10 mouse cellular contexts compared by ENCODE assay signal in genomic region chr17:25538945-25539875, GRCm38 (mm10). TPM values are rescaled to one million over a fixed set of nuclear protein-coding genes. Genes with fewer than 3 reads are reported as not detected.
DNase-seq lines count a peak whose midpoint lies in the region; ATAC-seq lines count a peak whose summit lies in the region.
"Had no signal": no experiment of that assay in that cellular context is flagged by ENCODE, and none has a peak within 500 bp of the region (broad histone marks: within the 10 kb centered on the region; RNA-seq: fewer than 3 reads in every experiment).

No protein-coding gene starts in this region.

- H3K4me1 ChIP-seq in heart, embryonic 10.5 days, result peaks cover 18% of the 10 kb centered on the region
- H3K4me1 ChIP-seq in midbrain, embryonic 13.5 days (replicated peaks), result peaks cover 17% of the 10 kb centered on the region
- H3K4me1 ChIP-seq: embryonic facial prominence, embryonic 15.5 days; liver, embryonic 15.5 days had no signal

- DNase-seq in kidney, adult 18-20 months, result peak; percentile 10
- DNase-seq in kidney, adult 9 months, result no peak
- DNase-seq in adrenal gland, postnatal 25 days, result peak; percentile 58
- DNase-seq in heart, embryonic 10.5 days (ENCODE audit: low spot score), result peak; percentile 83
- peak; percentile 56 for DNase-seq in kidney, postnatal 10 days
- no peak for DNase-seq in frontal cortex, postnatal 25 days (ENCODE audit: low spot score in 2 of 2)
- DNase-seq in thymus, postnatal 4 days, result no peak

- H3K4me2 ChIP-seq in midbrain, embryonic 13.5 days (replicated peaks), result peak overlapping the region; percentile 47
- H3K4me2 ChIP-seq: embryonic facial prominence, embryonic 15.5 days; liver, embryonic 15.5 days had no signal

- H3K9me3 ChIP-seq in heart, embryonic 10.5 days, result no peaks in the 10 kb centered on the region
- no peaks in the 10 kb centered on the region for H3K9me3 ChIP-seq in midbrain, embryonic 13.5 days
- H3K9me3 ChIP-seq: embryonic facial prominence, embryonic 15.5 days; liver, embryonic 15.5 days had no signal

- peak overlapping the region; percentile 35 for H3K4me3 ChIP-seq in heart, embryonic 10.5 days
- H3K4me3 ChIP-seq in midbrain, embryonic 13.5 days (replicated peaks), result peak overlapping the region; percentile 9; the same call in 1 of the 2 replicates
- H3K4me3 ChIP-seq: embryonic facial prominence, embryonic 15.5 days; liver, embryonic 15.5 days had no signal

- peak overlapping the region; percentile 82 for H3K27ac ChIP-seq in heart, embryonic 10.5 days
- H3K27ac ChIP-seq in midbrain, embryonic 13.5 days, result peak overlapping the region; percentile 64
- H3K27ac ChIP-seq: embryonic facial prominence, embryonic 15.5 days; liver, embryonic 15.5 days had no signal

- H3K36me3 ChIP-seq in heart, embryonic 10.5 days, result no peaks in the 10 kb centered on the region
- no peaks in the 10 kb centered on the region for H3K36me3 ChIP-seq in midbrain, embryonic 13.5 days
- H3K36me3 ChIP-seq: embryonic facial prominence, embryonic 15.5 days; liver, embryonic 15.5 days had no signal

- H3K27me3 ChIP-seq in heart, embryonic 10.5 days (ENCODE audit: insufficient read depth, poor library complexity, severe bottlenecking), result peaks cover 25% of the 10 kb centered on the region; the same call in 1 of the 2 replicates
- 0 out of 2 replicates have a peak, but pooled peaks cover 3% of the 10 kb centered on the region for H3K27me3 ChIP-seq in midbrain, embryonic 13.5 days
- H3K27me3 ChIP-seq: embryonic facial prominence, embryonic 15.5 days; liver, embryonic 15.5 days had no signal

- peak overlapping the region; percentile 44 for H3K9ac ChIP-seq in midbrain, embryonic 13.5 days (replicated peaks)
- H3K9ac ChIP-seq: embryonic facial prominence, embryonic 15.5 days; liver, embryonic 15.5 days had no signal

- peak; percentile 62; the same call in 1 of the 2 replicates for ATAC-seq in midbrain, embryonic 13.5 days

- 40% methylated on average over 27 of the region's 27 CpGs for WGBS in heart, embryonic 10.5 days
- 6% methylated on average over 27 of the region's 27 CpGs for WGBS in midbrain, embryonic 13.5 days

RNA-seq across cellular contexts. Expression of gene Sox8, which starts 31.3 kb away (rescaled TPM):
- 0.52 and 1.1 TPM in 2 replicates for total RNA-seq in adrenal gland, postnatal 25 days (2021)
- 2.0 and 3.6 TPM in 2 replicates for polyA plus RNA-seq in heart, embryonic 10.5 days (2016; fragmentation: Nextera tagmentation; extraction: Ambion mirVana)
- 5.2 and 7.9 TPM in 2 replicates for polyA plus RNA-seq in midbrain, embryonic 13.5 days (2015; fragmentation: Nextera tagmentation; extraction: Ambion mirVana)

RNA-seq across cellular contexts. Expression of gene Lmf1, which starts 39.7 kb away (rescaled TPM):
- total RNA-seq in adrenal gland, postnatal 25 days (2021), result 41.0 and 41.5 TPM in 2 replicates
- 36.8 and 43.1 TPM in 2 replicates for polyA plus RNA-seq in heart, embryonic 10.5 days (2016; fragmentation: Nextera tagmentation; extraction: Ambion mirVana)
- 20.6 and 22.9 TPM in 2 replicates for polyA plus RNA-seq in midbrain, embryonic 13.5 days (2015; fragmentation: Nextera tagmentation; extraction: Ambion mirVana)

RNA-seq across cellular contexts. Expression of gene Sstr5, which starts 42.1 kb away (rescaled TPM):
- 0.21 TPM in 1 of 2 replicates, not detected in the other for total RNA-seq in adrenal gland, postnatal 25 days (2021)
- 1.1 and 1.5 TPM in 2 replicates for polyA plus RNA-seq in heart, embryonic 10.5 days (2016; fragmentation: Nextera tagmentation; extraction: Ambion mirVana)
- polyA plus RNA-seq in midbrain, embryonic 13.5 days (2015; fragmentation: Nextera tagmentation; extraction: Ambion mirVana), result 0.15 and 0.24 TPM in 2 replicates
- polyA plus RNA-seq: liver, embryonic 15.5 days had no signal

Comparison
In these comparisons a context has a peak if more than half of its experiments do, and no peak if none do; other contexts are left out.
1. DNase-seq: peak in kidney, adult 18-20 months (single experiment), adrenal gland, postnatal 25 days (single experiment), heart, embryonic 10.5 days (single experiment) and kidney, postnatal 10 days (single experiment); none in kidney, adult 9 months (single experiment), frontal cortex, postnatal 25 days (0 of 2) and thymus, postnatal 4 days (single experiment).